Mouse (Mus musculus) frontal cortex, adult 2 months (tissue): ENCODE results near the gene Rapgef2. TPM values are rescaled to one million over a fixed set of nuclear protein-coding genes. Genes with fewer than 3 reads are reported as not detected.
"Not testable (repeated sequence)": the region's sequence is repeated elsewhere in the genome, so short reads cannot be mapped to it uniquely, and the experiment has no call there.

Experiments
- DNase-seq, 2 experiments: peaks; one replicate each; pipeline ENCODE4 v3.0.0; 2022; ENCODE audit warnings: low spot score in 1 of 2; ENCODE audit errors: extremely low spot score in 1 of 2
- polyA plus RNA-seq: library from polyadenylated mRNA; depleted of rRNA; stranded (reverse); fragments of >200 nt; gene quantifications from 2 replicates; pipeline ENCODE4 v1.2.3, GENCODE M21; 2012; rRNA removed

Rapgef2 gene
- polyA plus RNA-seq, 1 experiment = 60.3 TPM

- not testable (repeated sequence) for DNase-seq
Observed at GRCm38 (mm10) chr3:79058491-79058890, 227.8 kb downstream of the Rapgef2 start.

GRCm38 (mm10) chr3:79045251-79045650 lies 241.1 kb downstream of the Rapgef2 start:
- DNase-seq = no peak

- DNase-seq = no peak
Observed at GRCm38 (mm10) chr3:79042973-79043372, 243.3 kb downstream of the Rapgef2 start.

DNA sequence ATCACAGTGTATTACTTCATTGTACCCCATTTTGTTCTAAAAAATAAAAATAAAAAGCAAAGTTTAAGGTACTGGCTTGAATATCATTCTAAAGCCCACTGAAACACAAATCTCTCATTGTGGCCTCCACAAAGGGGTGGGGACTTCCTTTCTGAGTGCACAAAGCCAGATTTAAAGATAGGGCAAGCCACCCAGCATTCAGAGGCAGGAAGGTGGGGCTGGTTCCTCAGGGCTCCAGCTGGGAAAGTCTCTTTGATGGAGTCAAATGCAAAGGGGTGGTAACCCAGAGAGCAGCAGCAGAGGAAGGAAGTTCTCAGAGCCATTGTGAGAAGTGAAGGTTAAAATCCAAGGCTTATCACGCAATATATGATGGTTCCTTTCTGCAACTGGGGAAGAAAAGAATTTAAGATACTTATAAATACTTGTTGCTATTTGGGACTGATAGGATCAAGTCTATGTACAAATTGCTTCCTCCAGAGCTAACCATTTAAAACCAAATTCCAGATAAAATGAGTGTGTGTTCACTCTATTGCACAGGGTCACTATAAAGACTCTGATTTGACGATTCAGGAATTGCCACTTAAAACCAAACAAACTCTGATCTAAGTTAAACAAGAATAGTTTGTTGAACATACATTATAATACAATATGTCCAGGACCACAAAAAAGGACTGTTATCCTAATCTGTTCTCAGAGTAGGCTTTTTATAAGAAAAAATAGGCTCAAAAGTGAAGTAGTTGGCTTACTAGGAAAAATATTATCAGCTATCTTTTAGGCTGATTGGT lies 246.5 kb downstream of the Rapgef2 start:
- no peak for DNase-seq

- no peak for DNase-seq
Observed at GRCm38 (mm10) chr3:79039008-79039407, 247.3 kb downstream of the Rapgef2 start.

GRCm38 (mm10) chr3:79034457-79034856 lies 251.9 kb downstream of the Rapgef2 start:
- DNase-seq = no peak

DNA sequence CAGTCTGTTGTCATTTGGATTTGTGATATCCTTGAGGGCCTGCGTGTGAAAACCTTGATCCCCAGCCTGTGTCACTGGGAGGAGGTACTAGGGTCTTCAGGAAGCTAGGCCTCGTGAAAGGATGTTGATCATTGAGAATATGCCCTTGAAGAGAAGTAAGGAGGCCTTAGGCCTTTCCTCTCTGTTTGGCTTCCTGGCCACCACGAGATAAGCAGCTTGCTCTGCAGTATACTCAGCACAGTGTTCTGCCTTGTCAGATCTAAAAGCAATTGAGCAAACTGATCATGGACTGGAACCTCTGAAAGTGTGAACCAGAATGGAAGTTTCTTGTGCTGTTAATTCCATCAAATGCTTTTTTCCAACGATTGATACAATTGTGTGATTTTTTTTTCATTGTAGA lies 255.5 kb downstream of the Rapgef2 start:
- no peak for DNase-seq

DNA sequence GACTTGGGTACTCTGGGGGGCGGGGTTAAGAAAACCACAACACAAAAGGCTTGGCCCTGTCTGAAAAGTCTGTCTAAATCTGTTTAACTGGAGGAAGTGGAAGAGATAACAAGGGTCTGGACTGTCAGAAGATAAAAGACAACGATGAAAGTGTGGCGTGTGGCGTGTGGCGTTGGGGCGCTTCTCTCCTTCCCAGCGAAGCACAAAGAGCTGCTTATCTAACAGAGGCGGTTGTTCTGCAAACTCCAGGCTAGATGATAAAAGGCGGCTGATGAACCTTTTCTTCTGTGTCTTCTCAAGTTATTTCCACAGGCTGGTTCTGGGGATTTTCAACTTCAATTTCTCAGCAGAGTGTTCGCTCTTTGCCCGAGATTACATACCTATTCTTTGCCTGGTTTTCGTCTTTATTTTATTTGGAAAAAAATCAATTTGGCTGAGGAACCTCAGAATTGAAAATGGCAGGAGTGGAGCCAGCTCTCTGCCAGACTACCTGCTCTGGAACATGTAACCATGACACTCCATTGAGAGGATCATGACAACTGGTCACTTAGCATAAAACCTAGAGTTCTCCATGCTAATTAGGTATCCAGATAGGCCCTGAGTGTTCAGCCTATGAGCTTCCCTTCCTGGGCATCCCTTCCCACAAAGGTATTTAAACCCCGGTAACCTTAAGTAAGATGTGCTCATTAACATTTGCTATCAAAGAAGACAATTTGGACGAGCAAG lies 258.0 kb downstream of the Rapgef2 start:
- no peak for DNase-seq

DNA sequence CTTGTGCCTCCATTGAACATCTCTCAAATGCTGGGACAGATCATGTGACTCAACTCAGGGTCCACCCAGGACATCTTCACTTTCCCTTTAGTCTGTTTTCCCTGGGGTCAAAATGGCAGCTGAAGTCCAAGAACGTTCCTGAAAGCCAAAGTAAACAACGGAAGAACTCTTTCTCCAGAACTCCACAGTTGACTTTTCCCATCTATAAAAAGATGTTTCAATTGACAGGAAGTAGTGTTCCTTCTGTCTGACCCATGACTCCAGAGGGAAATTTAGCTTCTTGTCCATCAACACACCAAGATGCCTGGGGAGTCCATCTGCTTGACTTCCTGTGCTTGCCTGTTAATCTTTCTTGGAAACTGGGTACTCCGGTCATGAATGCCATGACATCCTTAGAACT lies 260.3 kb downstream of the Rapgef2 start:
- DNase-seq = no peak

- DNase-seq = peak in 1 of 2 experiments; percentile 45
Observed at GRCm38 (mm10) chr3:79023735-79024328, 262.5 kb downstream of the Rapgef2 start.

DNA sequence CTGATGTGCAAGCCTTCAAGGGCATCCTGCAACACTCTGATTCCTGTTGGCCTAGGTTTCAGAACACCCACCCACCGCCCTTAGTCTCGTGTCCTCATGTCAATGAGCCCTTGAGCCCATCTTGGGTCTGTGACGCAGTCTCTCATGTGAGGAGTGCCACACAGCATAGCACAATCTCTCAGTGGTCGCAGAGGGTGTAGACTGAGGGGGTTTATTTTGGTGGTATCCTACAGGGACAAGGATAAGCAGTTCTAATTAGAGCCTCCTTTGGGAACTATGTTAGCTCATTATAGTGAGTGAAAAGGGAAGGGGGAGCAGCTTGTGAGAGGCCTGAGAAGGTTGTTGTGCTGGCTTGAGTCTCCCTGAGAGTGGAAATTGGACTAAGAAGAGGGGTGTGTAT lies 263.6 kb downstream of the Rapgef2 start:
- no peak for DNase-seq

GRCm38 (mm10) chr3:79017440-79017839 lies 268.9 kb downstream of the Rapgef2 start:
- DNase-seq = no peak

DNA sequence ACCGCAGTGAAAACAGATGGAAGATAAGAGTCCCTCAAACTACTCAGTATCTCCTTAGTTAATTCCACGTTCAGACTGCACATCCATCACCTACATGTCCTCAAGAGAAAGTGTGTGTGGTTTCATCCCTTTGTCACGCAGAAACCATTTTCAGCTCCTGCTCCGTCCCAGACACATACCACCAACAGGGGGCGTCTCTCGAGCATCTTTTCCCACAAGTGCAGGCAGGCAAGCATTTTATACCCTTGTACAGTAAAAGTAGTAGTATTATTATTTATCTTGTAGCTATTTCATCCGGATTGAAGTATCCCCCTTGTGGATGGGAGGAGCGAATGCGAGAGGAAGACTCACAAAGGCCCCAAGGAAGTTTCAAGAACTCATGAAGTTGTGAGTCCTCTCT lies 269.5 kb downstream of the Rapgef2 start:
- no peak for DNase-seq

GRCm38 (mm10) chr3:79015621-79016474 lies 270.5 kb downstream of the Rapgef2 start:
- peak; percentile 75 to 77 for DNase-seq

Other genes starting within 250 kb of the Rapgef2 start
- gene Gm17359, start 50.1 kb upstream of the Rapgef2 start, polyA plus RNA-seq = not detected in 2 replicates